Mouse (Mus musculus): ENCODE measurements at regions not wholly inside any gene's neighbourhood (a gene's known extent, or its start where the extent isn't known, plus 50 kb on each side); places are given as distances from the start of the nearest gene placed in this dataset.

DNA sequence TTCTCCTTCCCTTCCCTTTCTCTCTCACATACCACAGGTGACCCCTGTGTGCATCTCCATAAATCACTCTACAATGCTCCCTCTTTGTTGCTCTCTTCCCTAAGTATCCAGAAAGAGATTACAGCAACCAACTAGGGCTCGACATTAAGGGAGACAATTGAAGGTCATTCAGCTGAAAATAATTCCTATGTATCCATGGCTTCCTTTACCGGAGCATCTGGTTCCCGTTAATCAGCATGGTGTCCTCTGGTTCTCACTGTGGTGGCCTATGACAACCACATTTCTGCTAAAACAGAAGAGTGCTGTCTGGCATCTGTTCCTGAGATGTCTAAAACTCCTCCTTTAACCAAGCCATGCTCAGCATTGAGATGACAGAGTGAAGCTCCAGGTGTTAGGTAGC lies 106.9 kb downstream of the Mettl11b start:
- no peak for TF ChIP-seq CTCF (IDR thresholded peaks at IDR 0.05; ENCODE audit: low read depth)
- 53% methylated on average over 3 of the region's 3 CpGs for WGBS
- Histone ChIP-seq H3K36me3 (ENCODE audit: insufficient read depth) (no peaks in the 10 kb centered on the region), H3K27ac (ENCODE audit: low read depth) (no peak overlapping the region), H3K4me1 (ENCODE audit: insufficient read depth) (0 out of 2 replicates have a peak, but pooled peaks cover 3% of the 10 kb centered on the region), H3K9ac (no peak overlapping the region), H3K4me2 (no peak overlapping the region), H3K27me3 (ENCODE audit: insufficient read depth, low read length) (no peaks in the 10 kb centered on the region), H3K9me3 (ENCODE audit: low read depth, low read length) (no peaks in the 10 kb centered on the region), H3K4me3 (ENCODE audit: low read depth, low read length) (no peak overlapping the region)
- peak; percentile 23 for DNase-seq
- peak; percentile 41; the same call in 1 of the 2 replicates for ATAC-seq (ENCODE audit: insufficient read depth)

- Histone ChIP-seq H3K36me3 (ENCODE audit: insufficient read depth) (no peaks in the 10 kb centered on the region), H3K27ac (ENCODE audit: low read depth) (no peak overlapping the region), H3K4me2 (no peak overlapping the region), H3K4me3 (ENCODE audit: low read depth, low read length) (no peak overlapping the region), H3K4me1 (ENCODE audit: insufficient read depth) (0 out of 2 replicates have a peak, but pooled peaks cover 3% of the 10 kb centered on the region), H3K9ac (no peak overlapping the region), H3K9me3 (ENCODE audit: low read depth, low read length) (no peaks in the 10 kb centered on the region), H3K27me3 (ENCODE audit: insufficient read depth, low read length) (no peaks in the 10 kb centered on the region)
- no peak for TF ChIP-seq CTCF (IDR thresholded peaks at IDR 0.05; ENCODE audit: low read depth)
- ATAC-seq (ENCODE audit: insufficient read depth) (peak; percentile 82), DNase-seq (peak; percentile 88)
- 30% methylated on average over 3 of the region's 3 CpGs for WGBS
Measured at GRCm38 (mm10) chr1:163616596-163616995, 108.4 kb downstream of the Mettl11b start.

DNA sequence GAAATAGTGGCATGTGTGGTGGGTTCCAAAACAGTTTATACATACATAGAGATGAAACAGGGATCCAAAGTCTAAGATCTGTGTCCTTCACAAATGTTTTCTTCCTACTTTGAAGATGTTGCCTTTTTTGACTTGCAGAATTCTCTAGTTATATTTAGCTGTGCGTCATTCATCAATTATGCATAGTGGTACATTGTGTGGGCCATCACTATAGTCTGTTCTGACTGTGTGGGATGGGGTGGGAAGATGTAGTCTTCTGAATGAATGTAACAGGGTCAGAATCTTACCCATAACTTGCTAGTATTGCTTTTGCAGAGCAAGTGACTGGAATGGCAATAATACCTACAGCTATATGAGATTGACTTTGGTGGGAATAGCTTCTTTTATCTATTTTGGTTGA lies 116.6 kb downstream of the Mettl11b start:
- Histone ChIP-seq H3K4me1 (ENCODE audit: insufficient read depth) (no peaks in the 10 kb centered on the region), H3K27me3 (ENCODE audit: insufficient read depth, low read length) (no peaks in the 10 kb centered on the region), H3K9ac (no peak overlapping the region), H3K27ac (ENCODE audit: low read depth) (no peak overlapping the region), H3K4me3 (ENCODE audit: low read depth, low read length) (no peak overlapping the region), H3K9me3 (ENCODE audit: low read depth, low read length) (no peaks in the 10 kb centered on the region), H3K4me2 (no peak overlapping the region), H3K36me3 (ENCODE audit: insufficient read depth) (no peaks in the 10 kb centered on the region)
- no peak for TF ChIP-seq CTCF (IDR thresholded peaks at IDR 0.05; ENCODE audit: low read depth)
- DNase-seq (no peak), ATAC-seq (ENCODE audit: insufficient read depth) (no peak)
- 88% methylated on average over 1 of the region's 1 CpGs for WGBS

GRCm38 (mm10) chr1:163607701-163608100 lies 117.3 kb downstream of the Mettl11b start:
- H3K4me2 ChIP-seq = no peak overlapping the region
- H3K4me1 ChIP-seq (ENCODE audit: insufficient read depth) = no peaks in the 10 kb centered on the region
- 78% methylated on average over 5 of the region's 5 CpGs for WGBS
- no peaks in the 10 kb centered on the region for H3K27me3 ChIP-seq (ENCODE audit: insufficient read depth, low read length)
- H3K9ac ChIP-seq = no peak overlapping the region
- no peaks in the 10 kb centered on the region for H3K36me3 ChIP-seq (ENCODE audit: insufficient read depth)
- no peak overlapping the region for H3K4me3 ChIP-seq (ENCODE audit: low read depth, low read length)
- no peak for TF ChIP-seq CTCF (IDR thresholded peaks at IDR 0.05; ENCODE audit: low read depth)
- no peak for ATAC-seq (ENCODE audit: insufficient read depth)
- H3K27ac ChIP-seq (ENCODE audit: low read depth) = no peak overlapping the region
- DNase-seq = no peak
- H3K9me3 ChIP-seq (ENCODE audit: low read depth, low read length) = no peaks in the 10 kb centered on the region

DNA sequence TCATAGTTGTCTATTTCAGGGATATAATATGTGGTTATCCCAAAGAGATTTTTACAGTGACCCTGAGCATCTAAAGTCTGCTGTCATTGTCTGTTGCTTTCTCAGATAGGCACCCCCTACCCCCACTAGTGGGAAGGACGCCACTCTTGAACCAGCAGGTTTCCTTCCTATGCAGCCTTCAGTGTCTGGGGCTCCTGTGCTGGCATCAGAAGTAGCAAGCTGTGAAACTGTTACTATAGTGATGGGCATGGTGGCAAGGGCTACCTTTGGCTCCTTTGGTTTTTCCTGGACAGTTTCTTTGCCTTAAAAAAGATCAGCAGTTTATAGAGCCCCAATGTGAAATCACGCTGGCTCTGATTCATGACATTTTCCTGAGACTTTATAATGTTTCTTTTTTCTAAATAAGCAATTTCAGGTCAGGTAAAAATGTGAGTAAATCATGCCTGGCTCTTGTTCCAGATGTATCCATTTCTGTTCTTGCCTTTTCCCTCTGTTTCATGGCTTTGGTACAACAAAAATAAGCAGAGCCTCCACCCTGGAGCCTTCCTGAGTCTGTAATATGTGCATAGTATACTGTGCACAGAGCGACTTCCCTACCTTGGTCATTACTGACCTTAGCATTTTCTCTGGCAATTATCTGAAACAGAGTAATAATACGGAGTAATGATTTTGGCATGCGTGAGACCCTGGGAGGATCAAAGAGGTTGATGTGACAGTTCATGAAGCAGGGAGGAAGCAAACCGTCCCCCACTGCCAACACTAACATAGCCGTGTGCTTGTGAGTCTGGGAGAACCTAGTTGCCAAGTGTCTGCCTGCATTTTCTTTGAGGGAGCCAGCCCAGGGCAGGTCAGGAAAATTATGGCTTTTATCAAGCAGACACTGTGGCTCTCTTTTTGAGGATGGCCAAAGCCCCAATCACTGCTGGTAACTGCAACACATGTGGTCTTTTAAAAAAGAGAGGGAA lies 124.8 kb downstream of the Mettl11b start:
- no peaks in the 10 kb centered on the region for H3K4me1 ChIP-seq (ENCODE audit: insufficient read depth)
- H3K4me2 ChIP-seq = no peak overlapping the region
- WGBS = 44% methylated on average over 7 of the region's 7 CpGs
- no peak for TF ChIP-seq CTCF (IDR thresholded peaks at IDR 0.05; ENCODE audit: low read depth)
- no peaks in the 10 kb centered on the region for H3K27me3 ChIP-seq (ENCODE audit: insufficient read depth, low read length)
- no peaks in the 10 kb centered on the region for H3K9me3 ChIP-seq (ENCODE audit: low read depth, low read length)
- no peak overlapping the region for H3K27ac ChIP-seq (ENCODE audit: low read depth)
- peak; percentile 47 for ATAC-seq (ENCODE audit: insufficient read depth)
- H3K4me3 ChIP-seq (ENCODE audit: low read depth, low read length) = no peak overlapping the region
- no peaks in the 10 kb centered on the region for H3K36me3 ChIP-seq (ENCODE audit: insufficient read depth)
- no peak overlapping the region for H3K9ac ChIP-seq
- DNase-seq = no peak

DNA sequence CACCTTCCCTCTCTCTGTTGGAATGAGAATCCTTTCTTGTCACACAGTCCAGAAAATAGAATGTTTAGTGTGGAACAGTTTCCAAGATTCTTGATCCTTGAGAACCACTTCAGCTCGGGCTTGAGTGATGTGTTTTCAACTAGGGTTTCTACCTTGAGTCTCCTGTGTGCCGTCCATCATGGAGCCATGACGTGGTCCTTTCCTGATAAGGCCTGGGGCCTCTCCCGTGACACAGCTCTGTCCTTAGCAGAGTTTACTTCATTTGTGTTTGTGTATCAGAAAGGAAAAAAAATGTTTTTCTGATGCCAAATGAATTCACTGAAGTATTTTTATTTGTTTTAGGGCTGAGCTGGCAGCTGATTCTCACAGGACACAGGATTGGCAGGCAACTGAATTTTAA lies 148.6 kb downstream of the Mettl11b start:
- no peak for TF ChIP-seq CTCF (IDR thresholded peaks at IDR 0.05; ENCODE audit: low read depth)
- Histone ChIP-seq H3K4me1 (ENCODE audit: insufficient read depth) (peaks cover 11% of the 10 kb centered on the region; the same call in 1 of the 2 replicates), H3K4me2 (no peak overlapping the region), H3K4me3 (ENCODE audit: low read depth, low read length) (no peak overlapping the region), H3K9ac (no peak overlapping the region), H3K9me3 (ENCODE audit: low read depth, low read length) (no peaks in the 10 kb centered on the region), H3K36me3 (ENCODE audit: insufficient read depth) (no peaks in the 10 kb centered on the region), H3K27ac (ENCODE audit: low read depth) (no peak overlapping the region), H3K27me3 (ENCODE audit: insufficient read depth, low read length) (no peaks in the 10 kb centered on the region)
- no peak for DNase-seq
- ATAC-seq (ENCODE audit: insufficient read depth) = no peak
- 31% methylated on average over 4 of the region's 4 CpGs for WGBS

DNA sequence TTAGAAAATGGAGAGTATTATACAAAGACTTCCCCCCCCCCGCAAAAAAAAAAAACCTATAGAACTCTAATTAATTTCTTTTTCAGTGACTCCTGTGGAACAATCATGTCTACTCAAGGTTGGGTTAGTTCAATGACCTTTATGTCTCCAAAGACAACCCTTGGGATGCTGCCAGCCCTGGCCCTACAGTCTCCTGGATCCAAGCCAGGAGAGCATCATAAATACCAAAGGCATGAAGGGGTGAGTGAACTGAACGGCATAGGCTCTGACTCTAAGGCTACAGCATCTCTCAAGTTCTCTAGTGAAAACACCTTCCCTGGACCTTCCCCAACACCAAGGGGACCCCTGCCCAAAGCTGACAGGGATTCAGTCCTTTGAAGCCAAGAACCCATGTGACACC lies 149.4 kb downstream of the Mettl11b start:
- H3K27me3 ChIP-seq (ENCODE audit: insufficient read depth, low read length) = no peaks in the 10 kb centered on the region
- TF ChIP-seq CTCF (IDR thresholded peaks at IDR 0.05; ENCODE audit: low read depth) = no peak
- DNase-seq = peak; percentile 76
- H3K4me3 ChIP-seq (ENCODE audit: low read depth, low read length) = no peak overlapping the region
- H3K9ac ChIP-seq = no peak overlapping the region
- peak; percentile 29; the same call in 1 of the 2 replicates for ATAC-seq (ENCODE audit: insufficient read depth)
- no peak overlapping the region for H3K27ac ChIP-seq (ENCODE audit: low read depth)
- H3K9me3 ChIP-seq (ENCODE audit: low read depth, low read length) = no peaks in the 10 kb centered on the region
- H3K4me1 ChIP-seq (ENCODE audit: insufficient read depth) = peaks cover 11% of the 10 kb centered on the region; the same call in 1 of the 2 replicates
- H3K4me2 ChIP-seq = no peak overlapping the region
- WGBS = 59% methylated on average over 2 of the region's 2 CpGs
- H3K36me3 ChIP-seq (ENCODE audit: insufficient read depth) = no peaks in the 10 kb centered on the region

Measured in lung, embryonic 14.5 days (tissue).